Mouse (Mus musculus): ENCODE data around the gene 1700067P10Rik. TPM values are rescaled to one million over a fixed set of nuclear protein-coding genes. Genes with fewer than 3 reads are reported as not detected.
A peak's percentile ranks its signal among the peaks of the same experiment; 100 is the strongest.

The 1700067P10Rik gene
- polyA plus RNA-seq, 1 experiment from 2014 or later = not detected

DNA sequence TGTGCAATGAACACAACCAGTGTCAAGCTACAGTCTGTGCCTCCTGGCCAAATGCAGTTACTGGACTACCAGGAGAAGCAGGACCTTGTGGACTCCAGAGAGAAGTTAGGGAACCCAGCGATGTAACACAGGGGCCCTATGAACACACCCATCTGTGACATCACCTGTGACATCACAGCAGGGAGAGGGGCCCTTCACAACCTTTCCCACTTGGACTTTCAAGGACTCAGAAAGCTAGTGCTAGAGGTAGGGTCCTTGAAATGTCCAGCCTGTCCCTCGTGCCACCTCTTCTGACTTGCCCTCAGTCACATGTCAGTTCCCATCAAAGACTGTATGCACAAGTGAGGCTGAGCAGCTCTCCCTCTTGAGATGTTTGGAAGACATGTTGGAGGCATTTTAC, 327 bp downstream of the 1700067P10Rik start:
- peaks cover 5% of the 10 kb centered on the region; the same call in 1 of the 2 replicates for H3K27me3 ChIP-seq (ENCODE audit: control insufficient read depth, insufficient read depth, low read length)
- no peak for ATAC-seq (replicated peaks; ENCODE audit: insufficient number of reproducible peaks, low FRiP score, low TSS enrichment, low read depth)
- no peaks in the 10 kb centered on the region for H3K4me1 ChIP-seq (ENCODE audit: control insufficient read depth, insufficient read depth, low read length)
- no peak overlapping the region for H3K4me2 ChIP-seq (ENCODE audit: low read depth, low read length)
- no peak overlapping the region for H3K27ac ChIP-seq (replicated peaks; ENCODE audit: low read depth, low read length)
- DNase-seq (ENCODE audit: low spot score) = no peak
- H3K36me3 ChIP-seq (replicated peaks; ENCODE audit: control insufficient read depth, insufficient read depth, low read depth, low read length) = no peaks in the 10 kb centered on the region
- 86% methylated on average over 2 of the region's 2 CpGs for WGBS
- H3K9ac ChIP-seq (replicated peaks; ENCODE audit: low read length) = no peak overlapping the region
- no peaks in the 10 kb centered on the region for H3K9me3 ChIP-seq (replicated peaks; ENCODE audit: control insufficient read depth, low read length)
- no peak overlapping the region for H3K4me3 ChIP-seq (ENCODE audit: low read depth, low read length)

DNA sequence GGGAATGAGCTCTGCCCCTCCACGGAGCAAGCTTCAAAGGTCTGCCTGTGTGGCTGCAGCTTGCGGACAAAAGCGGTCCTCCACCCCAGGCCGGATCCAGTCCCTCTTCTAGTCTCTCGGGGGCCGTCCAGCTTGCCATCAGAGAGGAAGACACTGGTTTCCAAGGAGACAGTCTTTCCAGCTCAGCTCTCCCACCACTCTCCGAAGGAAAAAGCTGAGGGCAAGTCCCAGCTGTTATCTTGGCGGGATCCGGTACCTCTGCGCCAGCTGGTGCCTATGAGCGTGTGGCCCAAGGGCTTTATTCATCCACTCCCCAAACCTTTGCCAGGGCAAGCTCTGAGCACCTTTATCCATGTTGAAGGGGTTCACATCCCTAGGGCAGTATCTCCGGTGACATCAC, 1.2 kb downstream of the 1700067P10Rik start:
- H3K36me3 ChIP-seq (replicated peaks; ENCODE audit: control insufficient read depth, insufficient read depth, low read depth, low read length) = no peaks in the 10 kb centered on the region

GRCm38 (mm10) chr17:48093286-48093817, 4.2 kb downstream of the 1700067P10Rik start:
- Histone ChIP-seq H3K36me3 (replicated peaks; ENCODE audit: control insufficient read depth, insufficient read depth, low read depth, low read length) (no peaks in the 10 kb centered on the region), H3K9me3 (replicated peaks; ENCODE audit: control insufficient read depth, low read length) (no peaks in the 10 kb centered on the region), H3K9ac (replicated peaks; ENCODE audit: low read length) (no peak overlapping the region), H3K4me3 (ENCODE audit: low read depth, low read length) (no peak overlapping the region), H3K27ac (replicated peaks; ENCODE audit: low read depth, low read length) (no peak overlapping the region), H3K27me3 (ENCODE audit: control insufficient read depth, insufficient read depth, low read length) (peaks cover 25% of the 10 kb centered on the region), H3K4me2 (ENCODE audit: low read depth, low read length) (no peak overlapping the region), H3K4me1 (ENCODE audit: control insufficient read depth, insufficient read depth, low read length) (peaks cover 25% of the 10 kb centered on the region)
- no peak for DNase-seq (ENCODE audit: low spot score)
- no peak for ATAC-seq (replicated peaks; ENCODE audit: insufficient number of reproducible peaks, low FRiP score, low TSS enrichment, low read depth)
- 74% methylated on average over 5 of the region's 5 CpGs for WGBS

More for the DNA sequence above, 1.2 kb downstream of the 1700067P10Rik start:
- Histone ChIP-seq H3K9me3 (replicated peaks; ENCODE audit: control insufficient read depth, low read length) (no peaks in the 10 kb centered on the region), H3K4me1 (ENCODE audit: control insufficient read depth, insufficient read depth, low read length) (peaks cover 6% of the 10 kb centered on the region), H3K4me3 (ENCODE audit: low read depth, low read length) (no peak overlapping the region), H3K27me3 (ENCODE audit: control insufficient read depth, insufficient read depth, low read length) (peaks cover 13% of the 10 kb centered on the region), H3K4me2 (ENCODE audit: low read depth, low read length) (no peak overlapping the region), H3K27ac (replicated peaks; ENCODE audit: low read depth, low read length) (no peak overlapping the region), H3K9ac (replicated peaks; ENCODE audit: low read length) (no peak overlapping the region)
- DNase-seq (ENCODE audit: low spot score) (no peak), ATAC-seq (replicated peaks; ENCODE audit: insufficient number of reproducible peaks, low FRiP score, low TSS enrichment, low read depth) (no peak)
- 75% methylated on average over 12 of the region's 12 CpGs for WGBS

- H3K4me1 ChIP-seq (ENCODE audit: control insufficient read depth, insufficient read depth, low read length) = peaks cover 27% of the 10 kb centered on the region
- H3K4me2 ChIP-seq (ENCODE audit: low read depth, low read length) = no peak overlapping the region
- ATAC-seq (replicated peaks; ENCODE audit: insufficient number of reproducible peaks, low FRiP score, low TSS enrichment, low read depth) (no peak), DNase-seq (ENCODE audit: low spot score) (peak; percentile 27)
- H3K27ac ChIP-seq (replicated peaks; ENCODE audit: low read depth, low read length) = no peak overlapping the region
- H3K9me3 ChIP-seq (replicated peaks; ENCODE audit: control insufficient read depth, low read length) = no peaks in the 10 kb centered on the region
- peaks cover 25% of the 10 kb centered on the region for H3K27me3 ChIP-seq (ENCODE audit: control insufficient read depth, insufficient read depth, low read length)
- H3K36me3 ChIP-seq (replicated peaks; ENCODE audit: control insufficient read depth, insufficient read depth, low read depth, low read length) = no peaks in the 10 kb centered on the region
- WGBS = 6% methylated on average over 20 of the region's 20 CpGs
- peak overlapping the region; percentile 30 for H3K9ac ChIP-seq (replicated peaks; ENCODE audit: low read length)
- H3K4me3 ChIP-seq (ENCODE audit: low read depth, low read length) = no peak overlapping the region; the same call in 1 of the 2 replicates
Observed at GRCm38 (mm10) chr17:48094820-48095680, 5.9 kb downstream of the 1700067P10Rik start.

- H3K9me3 ChIP-seq (replicated peaks; ENCODE audit: control insufficient read depth, low read length) = no peaks in the 10 kb centered on the region
- peak; percentile 63 for DNase-seq (ENCODE audit: low spot score)
- 1% methylated on average over 26 of the region's 26 CpGs for WGBS
- ATAC-seq (replicated peaks; ENCODE audit: insufficient number of reproducible peaks, low FRiP score, low TSS enrichment, low read depth) = no peak
- peak overlapping the region; percentile 26; the same call in 1 of the 2 replicates for H3K4me2 ChIP-seq (ENCODE audit: low read depth, low read length)
- H3K27ac ChIP-seq (replicated peaks; ENCODE audit: low read depth, low read length) = no peak overlapping the region
- peaks cover 25% of the 10 kb centered on the region for H3K27me3 ChIP-seq (ENCODE audit: control insufficient read depth, insufficient read depth, low read length)
- peaks cover 29% of the 10 kb centered on the region for H3K4me1 ChIP-seq (ENCODE audit: control insufficient read depth, insufficient read depth, low read length)
- no peak overlapping the region; the same call in 1 of the 2 replicates for H3K9ac ChIP-seq (replicated peaks; ENCODE audit: low read length)
- no peaks in the 10 kb centered on the region for H3K36me3 ChIP-seq (replicated peaks; ENCODE audit: control insufficient read depth, insufficient read depth, low read depth, low read length)
- no peak overlapping the region; the same call in 1 of the 2 replicates for H3K4me3 ChIP-seq (ENCODE audit: low read depth, low read length)
Observed at GRCm38 (mm10) chr17:48095718-48096121, 6.6 kb downstream of the 1700067P10Rik start.

- Histone ChIP-seq H3K27ac (replicated peaks; ENCODE audit: low read depth, low read length) (no peak overlapping the region), H3K36me3 (replicated peaks; ENCODE audit: control insufficient read depth, insufficient read depth, low read depth, low read length) (no peaks in the 10 kb centered on the region), H3K4me2 (ENCODE audit: low read depth, low read length) (peak overlapping the region; percentile 30), H3K4me1 (ENCODE audit: control insufficient read depth, insufficient read depth, low read length) (peaks cover 29% of the 10 kb centered on the region), H3K27me3 (ENCODE audit: control insufficient read depth, insufficient read depth, low read length) (peaks cover 25% of the 10 kb centered on the region), H3K9ac (replicated peaks; ENCODE audit: low read length) (peak overlapping the region; percentile 34), H3K9me3 (replicated peaks; ENCODE audit: control insufficient read depth, low read length) (no peaks in the 10 kb centered on the region), H3K4me3 (ENCODE audit: low read depth, low read length) (no peak overlapping the region)
- DNase-seq (ENCODE audit: low spot score) (no peak), ATAC-seq (replicated peaks; ENCODE audit: insufficient number of reproducible peaks, low FRiP score, low TSS enrichment, low read depth) (no peak)
- 5% methylated on average over 17 of the region's 17 CpGs for WGBS
Observed at GRCm38 (mm10) chr17:48096321-48096720, 7.2 kb downstream of the 1700067P10Rik start.

GRCm38 (mm10) chr17:48097011-48097742, 8.1 kb downstream of the 1700067P10Rik start:
- Histone ChIP-seq H3K4me1 (ENCODE audit: control insufficient read depth, insufficient read depth, low read length) (peaks cover 29% of the 10 kb centered on the region), H3K27ac (replicated peaks; ENCODE audit: low read depth, low read length) (peak overlapping the region; percentile 62)
- no peak for ATAC-seq (replicated peaks; ENCODE audit: insufficient number of reproducible peaks, low FRiP score, low TSS enrichment, low read depth)

More at GRCm38 (mm10) chr17:48097011-48097742, 8.1 kb downstream of the 1700067P10Rik start:
- Histone ChIP-seq H3K4me3 (ENCODE audit: low read depth, low read length) (peak overlapping the region; percentile 29), H3K9ac (replicated peaks; ENCODE audit: low read length) (peak overlapping the region; percentile 46), H3K27me3 (ENCODE audit: control insufficient read depth, insufficient read depth, low read length) (peaks cover 25% of the 10 kb centered on the region), H3K9me3 (replicated peaks; ENCODE audit: control insufficient read depth, low read length) (no peaks in the 10 kb centered on the region), H3K4me2 (ENCODE audit: low read depth, low read length) (peak overlapping the region; percentile 75), H3K36me3 (replicated peaks; ENCODE audit: control insufficient read depth, insufficient read depth, low read depth, low read length) (no peaks in the 10 kb centered on the region)
- peak; percentile 74 for DNase-seq (ENCODE audit: low spot score)
- 2% methylated on average over 40 of the region's 41 CpGs for WGBS
